Mouse (Mus musculus) retina, embryonic 14.5 days (tissue): ENCODE measurements at regions not wholly inside any gene's neighbourhood (a gene's known extent, or its start where the extent isn't known, plus 50 kb on each side); places are given as distances from the start of the nearest gene placed in this dataset.

ENCODE experiments used
- DNase-seq: peaks from one replicate; pipeline ENCODE4 v3.0.0-alpha.2; 2015; ENCODE audit warnings: low spot score

GRCm38 (mm10) chr9:27556315-27557225 lies 160.0 kb downstream of the Spata19 start:
- DNase-seq: no peak

GRCm38 (mm10) chr9:27557886-27558285 lies 161.3 kb downstream of the Spata19 start:
- no peak for DNase-seq

GRCm38 (mm10) chr9:27558286-27558685 lies 161.7 kb downstream of the Spata19 start:
- no peak for DNase-seq

- peak; percentile 15 for DNase-seq
Measured at GRCm38 (mm10) chr9:27568372-27569053, 171.9 kb downstream of the Spata19 start.

- no peak for DNase-seq
Measured at GRCm38 (mm10) chr9:27569054-27569387, 172.4 kb downstream of the Spata19 start.

GRCm38 (mm10) chr9:27617096-27617839 lies 173.3 kb upstream of the Opcml start:
- no peak for DNase-seq

- no peak for DNase-seq
Measured at GRCm38 (mm10) chr9:27634901-27635300, 155.7 kb upstream of the Opcml start.

- no peak for DNase-seq
Measured at GRCm38 (mm10) chr9:27640611-27641010, 150.0 kb upstream of the Opcml start.

GRCm38 (mm10) chr9:27643312-27643711 lies 147.3 kb upstream of the Opcml start:
- no peak for DNase-seq

- DNase-seq: no peak
Measured at GRCm38 (mm10) chr9:27643916-27644315, 146.7 kb upstream of the Opcml start.

GRCm38 (mm10) chr9:27645435-27645834 lies 145.1 kb upstream of the Opcml start:
- no peak for DNase-seq

- DNase-seq: no peak
Measured at GRCm38 (mm10) chr9:27646100-27646499, 144.5 kb upstream of the Opcml start.

GRCm38 (mm10) chr9:27646956-27647355 lies 143.6 kb upstream of the Opcml start:
- DNase-seq: no peak

- no peak for DNase-seq
Measured at GRCm38 (mm10) chr9:27658001-27658400, 132.6 kb upstream of the Opcml start.

GRCm38 (mm10) chr9:27661431-27662300 lies 128.9 kb upstream of the Opcml start:
- DNase-seq: no peak

- no peak for DNase-seq
Measured at GRCm38 (mm10) chr9:27663230-27663629, 127.3 kb upstream of the Opcml start.

- no peak for DNase-seq
Measured at GRCm38 (mm10) chr9:27665659-27666058, 124.9 kb upstream of the Opcml start.

GRCm38 (mm10) chr9:27670032-27670740 lies 120.4 kb upstream of the Opcml start:
- DNase-seq: peak; percentile 35

GRCm38 (mm10) chr9:27685325-27685724 lies 105.2 kb upstream of the Opcml start:
- no peak for DNase-seq

GRCm38 (mm10) chr9:27691616-27692015 lies 99.0 kb upstream of the Opcml start:
- DNase-seq: no peak

GRCm38 (mm10) chr9:27692751-27693150 lies 97.8 kb upstream of the Opcml start:
- no peak for DNase-seq
